Mouse (Mus musculus): ENCODE data around the gene Cox19. TPM values are rescaled to one million over a fixed set of nuclear protein-coding genes. Genes with fewer than 3 reads are reported as not detected.

Cox19 gene
- total and polyA plus RNA-seq, 3 experiments: 82.8 to 112 (median 94.8) TPM

GRCm38 (mm10) chr5:139384531-139384930 lies 33.3 kb upstream of the Cox19 start:
- TF ChIP-seq CTCF (IDR thresholded peaks at IDR 0.05) (0 out of 2 replicates have a peak, but pooled peaks have one; percentile 8), POLR2A (IDR thresholded peaks at IDR 0.05; ENCODE audit: insufficient read depth, low read depth, low read length) (peak; percentile 38; the same call in 1 of the 2 replicates), EP300 (IDR thresholded peaks at IDR 0.05; ENCODE audit: insufficient read depth, low read depth, low read length) (peak; percentile 88)
- 7% methylated on average over 10 of the region's 10 CpGs for WGBS
- Histone ChIP-seq H3K27ac (peak overlapping the region; percentile 90), H3K4me3 (no peak overlapping the region; the same call in 1 of the 2 replicates), H3K4me1 (ENCODE audit: control insufficient read depth, insufficient read depth, low read length) (peaks cover 59% of the 10 kb centered on the region), H3K9ac (ENCODE audit: low read depth, low read length) (peak overlapping the region; percentile 21), H3K36me3 (ENCODE audit: control insufficient read depth, insufficient read depth, low read length) (peaks cover 7% of the 10 kb centered on the region; the same call in 1 of the 2 replicates), H3K79me2 (replicated peaks; ENCODE audit: control insufficient read depth, insufficient read depth, low read length) (no peaks in the 10 kb centered on the region; the same call in 1 of the 2 replicates), H3K27me3 (ENCODE audit: control insufficient read depth, insufficient read depth, low read length) (no peaks in the 10 kb centered on the region)
- peak; percentile 67 to 72 for DNase-seq
- intact Hi-C loops (cut with DNase I): loop anchor here (10.0 kb wide), 1 partner anchor 410 kb away; the partner anchor contains the start of gene Mafk

DNA sequence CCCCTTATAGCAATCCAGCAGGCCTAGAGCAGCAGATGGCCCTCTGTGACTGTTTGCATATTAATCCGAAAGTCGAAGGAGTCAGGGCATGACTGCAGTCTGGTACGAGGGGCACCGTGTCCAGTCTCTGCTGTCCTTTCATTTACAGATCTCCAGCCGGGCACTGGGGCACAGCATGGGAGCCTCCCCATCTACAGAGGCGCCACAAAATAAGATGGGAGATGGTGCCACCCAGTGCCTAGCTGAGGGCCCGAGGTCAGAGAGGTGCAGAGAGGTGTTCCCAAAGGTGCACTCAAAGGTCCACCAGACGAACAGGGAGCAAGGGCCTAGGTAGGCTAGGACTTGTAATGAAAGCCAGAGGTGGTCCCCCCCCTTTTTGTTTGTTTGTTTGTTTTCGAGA lies 32.0 kb upstream of the Cox19 start:
- Histone ChIP-seq H3K9ac (ENCODE audit: low read depth, low read length) (peak overlapping the region; percentile 62), H3K36me3 (ENCODE audit: control insufficient read depth, insufficient read depth, low read length) (peaks cover 2% of the 10 kb centered on the region; the same call in 1 of the 2 replicates), H3K79me2 (replicated peaks; ENCODE audit: control insufficient read depth, insufficient read depth, low read length) (no peaks in the 10 kb centered on the region; the same call in 1 of the 2 replicates), H3K27me3 (ENCODE audit: control insufficient read depth, insufficient read depth, low read length) (no peaks in the 10 kb centered on the region), H3K4me3 (peak overlapping the region; percentile 100), H3K4me1 (ENCODE audit: control insufficient read depth, insufficient read depth, low read length) (peaks cover 56% of the 10 kb centered on the region), H3K27ac (peak overlapping the region; percentile 99)
- intact Hi-C loops (cut with DNase I): loop anchor here (10.0 kb wide), 1 partner anchor 412 kb away; the partner anchor contains the start of gene Mafk
- TF ChIP-seq CTCF (IDR thresholded peaks at IDR 0.05) (no peak), POLR2A (IDR thresholded peaks at IDR 0.05; ENCODE audit: insufficient read depth, low read depth, low read length) (no peak), EP300 (IDR thresholded peaks at IDR 0.05; ENCODE audit: insufficient read depth, low read depth, low read length) (no peak)
- DNase-seq: no peak
- WGBS: 47% methylated on average over 9 of the region's 9 CpGs

DNA sequence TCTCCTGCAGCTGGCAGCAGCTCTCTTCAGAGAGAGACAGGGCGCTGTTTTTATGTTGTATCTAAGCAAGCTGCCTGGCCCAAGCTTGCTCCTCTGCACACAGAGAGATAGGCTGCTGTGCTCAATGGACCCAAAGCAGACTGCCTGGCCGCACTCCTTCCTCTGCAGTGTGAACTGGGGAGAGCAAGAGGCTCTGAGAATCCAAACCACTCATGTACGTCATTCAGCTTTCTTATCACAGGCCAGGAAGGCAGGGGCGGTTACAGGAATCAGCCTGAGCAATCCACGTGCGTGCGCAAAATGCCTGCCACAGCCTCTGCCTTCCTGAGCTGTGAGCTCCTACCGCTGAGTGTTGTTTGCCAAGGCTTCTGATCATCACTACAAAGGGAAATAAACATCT lies 31.5 kb upstream of the Cox19 start:
- intact Hi-C loops (cut with DNase I): loop anchor here (10.0 kb wide), 1 partner anchor 412 kb away; the partner anchor contains the start of gene Mafk
- Histone ChIP-seq H3K9ac (ENCODE audit: low read depth, low read length) (peak overlapping the region; percentile 62), H3K4me1 (ENCODE audit: control insufficient read depth, insufficient read depth, low read length) (peaks cover 57% of the 10 kb centered on the region), H3K36me3 (ENCODE audit: control insufficient read depth, insufficient read depth, low read length) (peaks cover 2% of the 10 kb centered on the region; the same call in 1 of the 2 replicates), H3K27me3 (ENCODE audit: control insufficient read depth, insufficient read depth, low read length) (no peaks in the 10 kb centered on the region), H3K27ac (peak overlapping the region; percentile 99), H3K4me3 (peak overlapping the region; percentile 100), H3K79me2 (replicated peaks; ENCODE audit: control insufficient read depth, insufficient read depth, low read length) (no peaks in the 10 kb centered on the region; the same call in 1 of the 2 replicates)
- peak; percentile 98 for TF ChIP-seq EP300 (IDR thresholded peaks at IDR 0.05; ENCODE audit: insufficient read depth, low read depth, low read length)
- peak; percentile 98 for TF ChIP-seq POLR2A (IDR thresholded peaks at IDR 0.05; ENCODE audit: insufficient read depth, low read depth, low read length)
- no peak for TF ChIP-seq CTCF (IDR thresholded peaks at IDR 0.05)
- peak; percentile 80 to 87 for DNase-seq
- 6% methylated on average over 8 of the region's 8 CpGs for WGBS

DNA sequence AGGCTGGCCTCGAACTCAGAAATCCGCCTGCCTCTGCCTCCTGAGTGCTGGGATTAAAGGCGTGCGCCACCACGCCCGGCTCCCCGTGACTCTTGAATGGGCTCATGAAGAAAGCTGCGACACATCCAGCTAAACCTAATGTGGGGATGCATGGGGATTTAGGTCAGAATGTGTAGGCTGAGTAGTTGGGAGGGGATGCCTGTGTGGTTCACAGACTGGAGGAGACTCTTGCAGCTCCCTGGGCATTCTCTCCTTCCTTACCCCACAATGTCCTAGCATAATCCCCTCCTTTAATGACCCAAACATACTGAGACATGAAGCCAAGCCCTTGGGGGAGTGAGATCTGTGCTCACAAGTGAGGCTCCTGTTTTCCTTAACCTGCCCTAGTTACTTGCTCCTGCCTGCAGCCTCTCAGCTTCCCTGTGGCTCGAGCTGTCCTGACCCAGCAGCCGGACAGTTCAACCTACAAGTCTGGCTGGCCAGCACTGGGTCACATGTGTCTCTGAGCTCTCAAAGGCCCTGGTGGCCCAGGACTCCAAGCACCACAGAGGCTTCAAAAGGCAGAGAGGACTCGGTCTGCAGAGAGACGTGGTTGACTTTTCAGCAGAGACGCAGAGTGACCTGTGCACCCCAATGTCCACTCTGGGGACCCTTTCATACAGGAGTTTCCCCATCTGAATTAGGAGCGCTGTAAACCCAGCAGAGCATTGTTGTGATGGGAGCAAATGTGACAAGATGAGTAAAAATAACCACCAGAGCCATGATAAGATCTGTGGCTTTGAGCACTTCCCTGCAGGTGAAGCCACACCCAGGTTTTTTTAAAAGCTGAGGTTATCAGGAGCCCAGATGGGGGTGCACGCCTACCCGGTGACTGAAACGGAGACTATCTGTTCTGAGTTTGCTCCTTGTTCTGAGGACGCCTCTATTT lies 30.6 kb upstream of the Cox19 start:
- 27% methylated on average over 18 of the region's 18 CpGs for WGBS
- Histone ChIP-seq H3K4me3 (peak overlapping the region; percentile 100), H3K9ac (ENCODE audit: low read depth, low read length) (peak overlapping the region; percentile 63), H3K4me1 (ENCODE audit: control insufficient read depth, insufficient read depth, low read length) (peaks cover 59% of the 10 kb centered on the region), H3K27ac (peak overlapping the region; percentile 99), H3K79me2 (replicated peaks; ENCODE audit: control insufficient read depth, insufficient read depth, low read length) (no peaks in the 10 kb centered on the region; the same call in 1 of the 2 replicates), H3K36me3 (ENCODE audit: control insufficient read depth, insufficient read depth, low read length) (peaks cover 2% of the 10 kb centered on the region; the same call in 1 of the 2 replicates), H3K27me3 (ENCODE audit: control insufficient read depth, insufficient read depth, low read length) (no peaks in the 10 kb centered on the region)
- TF ChIP-seq EP300 (IDR thresholded peaks at IDR 0.05; ENCODE audit: insufficient read depth, low read depth, low read length) (no peak; the same call in 1 of the 2 replicates), POLR2A (IDR thresholded peaks at IDR 0.05; ENCODE audit: insufficient read depth, low read depth, low read length) (peak; percentile 59; the same call in 1 of the 2 replicates)
- DNase-seq: peak in 1 of 2 experiments; percentile 69
- intact Hi-C loops (cut with DNase I): loop anchor here (10.0 kb wide), 1 partner anchor 413 kb away; the partner anchor contains the start of gene Mafk

GRCm38 (mm10) chr5:139380385-139381248 lies 29.4 kb upstream of the Cox19 start:
- no peaks in the 10 kb centered on the region for H3K79me2 ChIP-seq (replicated peaks; ENCODE audit: control insufficient read depth, insufficient read depth, low read length)
- DNase-seq: peak; percentile 97 to 98
- intact Hi-C loops (cut with DNase I): loop anchor here (10.0 kb wide), 1 partner anchor 414 kb away; the partner anchor contains the start of gene Mafk
- H3K27ac ChIP-seq: peak overlapping the region; percentile 99
- H3K4me1 ChIP-seq (ENCODE audit: control insufficient read depth, insufficient read depth, low read length): peaks cover 56% of the 10 kb centered on the region
- H3K4me3 ChIP-seq: peak overlapping the region; percentile 100
- WGBS: 1% methylated on average over 69 of the region's 73 CpGs
- peaks cover 2% of the 10 kb centered on the region; the same call in 1 of the 2 replicates for H3K36me3 ChIP-seq (ENCODE audit: control insufficient read depth, insufficient read depth, low read length)
- peak overlapping the region; percentile 89 for H3K9ac ChIP-seq (ENCODE audit: low read depth, low read length)
- no peaks in the 10 kb centered on the region for H3K27me3 ChIP-seq (ENCODE audit: control insufficient read depth, insufficient read depth, low read length)
- no peak for TF ChIP-seq CTCF (IDR thresholded peaks at IDR 0.05)
- peak; percentile 62 for TF ChIP-seq POLR2A (IDR thresholded peaks at IDR 0.05; ENCODE audit: insufficient read depth, low read depth, low read length)
- peak; percentile 27; the same call in 1 of the 2 replicates for TF ChIP-seq EP300 (IDR thresholded peaks at IDR 0.05; ENCODE audit: insufficient read depth, low read depth, low read length)

All from heart, adult 2 months (tissue).